Mouse (Mus musculus) forebrain, postnatal 0 days (tissue): ENCODE data around the gene Acsl1. TPM values are rescaled to one million over a fixed set of nuclear protein-coding genes. Genes with fewer than 3 reads are reported as not detected.
A peak's percentile ranks its signal among the peaks of the same experiment; 100 is the strongest.

Source experiments
- ATAC-seq: fragments of 200-750 bp; cut with Nextera tagmentation; 2 replicates; pipeline ENCODE4 v1.8.0; 2017; ENCODE audit warnings: mild to moderate bottlenecking, moderate library complexity
- DNase-seq: peaks from one replicate; pipeline ENCODE4 v3.0.0-alpha.2; 2015
- H3K27ac ChIP-seq: fragments of 300-500 bp; sonication (generic); 2 replicates; pipeline ENCODE4 v1.5.1; 2014; ENCODE audit warnings: low read depth, mild to moderate bottlenecking, antibody characterized with exemption, low read length, moderate library complexity, mixed read lengths
- H3K27me3 ChIP-seq: fragments of 300-500 bp; sonication (generic); 2 replicates; pipeline ENCODE4 v1.6.1; 2014; ENCODE audit warnings: mild to moderate bottlenecking, low read length, mixed read lengths; ENCODE audit not compliant: insufficient read depth
- H3K36me3 ChIP-seq: fragments of 300-500 bp; sonication (generic); 2 replicates; pipeline ENCODE4 v1.6.1; 2014; ENCODE audit warnings: mild to moderate bottlenecking, moderate library complexity; ENCODE audit not compliant: insufficient read depth
- H3K4me1 ChIP-seq: fragments of 300-500 bp; sonication (generic); 2 replicates; pipeline ENCODE4 v1.6.1; 2014; ENCODE audit warnings: antibody characterized with exemption; ENCODE audit not compliant: insufficient read depth
- H3K4me2 ChIP-seq: fragments of 300-500 bp; sonication (generic); 2 replicates; pipeline ENCODE4 v1.6.1; 2014; ENCODE audit warnings: low read depth, mild to moderate bottlenecking, moderate library complexity
- H3K4me3 ChIP-seq: fragments of 300-500 bp; sonication (generic); 2 replicates; pipeline ENCODE4 v1.5.1; 2014; ENCODE audit warnings: low read depth, low read length, mixed read lengths
- H3K9ac ChIP-seq: fragments of 300-500 bp; sonication (generic); 2 replicates; pipeline ENCODE4 v1.6.1; 2014; ENCODE audit warnings: mild to moderate bottlenecking
- H3K9me3 ChIP-seq: fragments of 300-500 bp; sonication (generic); 2 replicates; pipeline ENCODE4 v1.6.1; 2016; ENCODE audit warnings: low read length
- CTCF ChIP-seq: sonication (generic); IDR thresholded peaks from 2 replicates; pipeline ENCODE4 v1.5.1; 2016; ENCODE audit warnings: antibody characterized with exemption, control low read depth, low read depth
- WGBS: fragments of 180-500 bp; shearing (Covaris S2); extraction: QIAGEN DNeasy Blood & Tissue Kit; methylation state at CpG from one replicate; pipeline ENCODE4 v1.1.7; 2014; 5-methylcytosine and 5-hydroxymethylcytosine counted together
- polyA plus RNA-seq: library from polyadenylated mRNA; unstranded; fragments of >200 nt; fragmentation: Nextera tagmentation; extraction: Ambion mirVana; gene quantifications from 2 replicates; pipeline ENCODE4 v1.2.1, GENCODE M21; 2015
- total RNA-seq: library from RNA; depleted of rRNA; stranded (reverse); fragments of >200 nt; gene quantifications from 2 replicates; pipeline ENCODE4 v1.2.3, GENCODE M21; 2014

The Acsl1 gene
- total and polyA plus RNA-seq, 2 experiments from 2014 or later = 26.2 to 44.2 TPM

GRCm38 (mm10) chr8:46496852-46497251 lies 26.0 kb downstream of the Acsl1 start:
- DNase-seq (no peak), ATAC-seq (no peak)
- no peak for TF ChIP-seq CTCF
- H3K4me3 ChIP-seq = no peak overlapping the region
- WGBS = 89% methylated on average over 6 of the region's 6 CpGs
- no peak overlapping the region for H3K9ac ChIP-seq
- no peak overlapping the region for H3K27ac ChIP-seq
- no peak overlapping the region for H3K4me2 ChIP-seq
- H3K9me3 ChIP-seq = no peaks in the 10 kb centered on the region
- no peaks in the 10 kb centered on the region; the same call in 1 of the 2 replicates for H3K36me3 ChIP-seq
- no peaks in the 10 kb centered on the region for H3K4me1 ChIP-seq
- no peaks in the 10 kb centered on the region for H3K27me3 ChIP-seq

GRCm38 (mm10) chr8:46497314-46498011 lies 26.6 kb downstream of the Acsl1 start:
- H3K4me3 ChIP-seq = no peak overlapping the region
- DNase-seq (no peak), ATAC-seq (no peak)
- WGBS = 88% methylated on average over 15 of the region's 15 CpGs
- TF ChIP-seq CTCF = no peak
- no peaks in the 10 kb centered on the region for H3K9me3 ChIP-seq
- H3K9ac ChIP-seq = no peak overlapping the region
- H3K27me3 ChIP-seq = no peaks in the 10 kb centered on the region
- H3K4me1 ChIP-seq = no peaks in the 10 kb centered on the region
- no peak overlapping the region for H3K27ac ChIP-seq
- H3K36me3 ChIP-seq = no peaks in the 10 kb centered on the region; the same call in 1 of the 2 replicates
- no peak overlapping the region for H3K4me2 ChIP-seq

GRCm38 (mm10) chr8:46499376-46500061 lies 28.7 kb downstream of the Acsl1 start:
- peak; percentile 36 for ATAC-seq
- Histone ChIP-seq H3K4me1 (no peaks in the 10 kb centered on the region), H3K9me3 (no peaks in the 10 kb centered on the region), H3K36me3 (no peaks in the 10 kb centered on the region; the same call in 1 of the 2 replicates), H3K4me2 (0 out of 2 replicates have a peak overlapping the region, but pooled peaks have one; percentile 13), H3K27ac (no peak overlapping the region), H3K27me3 (no peaks in the 10 kb centered on the region), H3K9ac (no peak overlapping the region), H3K4me3 (no peak overlapping the region)
- DNase-seq = no peak
- no peak for TF ChIP-seq CTCF
- WGBS = 30% methylated on average over 19 of the region's 19 CpGs

GRCm38 (mm10) chr8:46502333-46503071 lies 31.7 kb downstream of the Acsl1 start:
- Histone ChIP-seq H3K27ac (no peak overlapping the region), H3K27me3 (no peaks in the 10 kb centered on the region), H3K9ac (no peak overlapping the region), H3K36me3 (peaks cover 4% of the 10 kb centered on the region), H3K4me2 (peak overlapping the region; percentile 13), H3K9me3 (no peaks in the 10 kb centered on the region), H3K4me1 (no peaks in the 10 kb centered on the region), H3K4me3 (peak overlapping the region; percentile 14)
- no peak for DNase-seq
- TF ChIP-seq CTCF = no peak
- ATAC-seq = no peak
- 21% methylated on average over 19 of the region's 19 CpGs for WGBS

- no peaks in the 10 kb centered on the region for H3K27me3 ChIP-seq
- H3K9ac ChIP-seq = no peak overlapping the region
- peak overlapping the region; percentile 13 for H3K4me2 ChIP-seq
- DNase-seq = no peak
- H3K9me3 ChIP-seq = no peaks in the 10 kb centered on the region
- peak overlapping the region; percentile 14 for H3K4me3 ChIP-seq
- no peak overlapping the region for H3K27ac ChIP-seq
- no peaks in the 10 kb centered on the region for H3K4me1 ChIP-seq
- H3K36me3 ChIP-seq = peaks cover 6% of the 10 kb centered on the region
- no peak for ATAC-seq
- 64% methylated on average over 12 of the region's 12 CpGs for WGBS
- no peak for TF ChIP-seq CTCF
Observed at GRCm38 (mm10) chr8:46503072-46503695, 32.3 kb downstream of the Acsl1 start.

- no peaks in the 10 kb centered on the region for H3K9me3 ChIP-seq
- TF ChIP-seq CTCF = no peak
Observed at GRCm38 (mm10) chr8:46504196-46504595, 33.4 kb downstream of the Acsl1 start.

More at GRCm38 (mm10) chr8:46504196-46504595, 33.4 kb downstream of the Acsl1 start:
- DNase-seq (no peak), ATAC-seq (no peak)
- Histone ChIP-seq H3K27ac (no peak overlapping the region), H3K9ac (no peak overlapping the region), H3K4me1 (no peaks in the 10 kb centered on the region), H3K36me3 (peaks cover 6% of the 10 kb centered on the region; the same call in 1 of the 2 replicates), H3K4me2 (no peak overlapping the region), H3K4me3 (no peak overlapping the region), H3K27me3 (no peaks in the 10 kb centered on the region)
- 87% methylated on average over 3 of the region's 3 CpGs for WGBS
